Mouse (Mus musculus): ENCODE measurements around the gene Fcgrt.
"Not testable (repeated sequence)": the region's sequence is repeated elsewhere in the genome, so short reads cannot be mapped to it uniquely, and the experiment has no call there.

Gene Fcgrt

GRCm38 (mm10) chr7:45103652-45104180 lies at the start of gene Fcgrt:
Gene Fcgrt, minus strand, starts transcription at chr7:45103851.
- DNase-seq (ENCODE audit: low spot score): peak; percentile 74

- not testable (repeated sequence) for DNase-seq (ENCODE audit: low spot score)
Observed at GRCm38 (mm10) chr7:45153052-45153451, 49.4 kb upstream of the Fcgrt start.

GRCm38 (mm10) chr7:45151303-45151702 lies 47.7 kb upstream of the Fcgrt start:
- DNase-seq (ENCODE audit: low spot score): no peak

- no peak for DNase-seq (ENCODE audit: low spot score)
Observed at GRCm38 (mm10) chr7:45150321-45150720, 46.7 kb upstream of the Fcgrt start.

- no peak for DNase-seq (ENCODE audit: low spot score)
Observed at GRCm38 (mm10) chr7:45149545-45149944, 45.9 kb upstream of the Fcgrt start.

- DNase-seq (ENCODE audit: low spot score): no peak
Observed at GRCm38 (mm10) chr7:45148534-45149098, 45.0 kb upstream of the Fcgrt start.

- DNase-seq (ENCODE audit: low spot score): no peak
Observed at GRCm38 (mm10) chr7:45147899-45148298, 44.2 kb upstream of the Fcgrt start.

GRCm38 (mm10) chr7:45147267-45147666 lies 43.6 kb upstream of the Fcgrt start:
- no peak for DNase-seq (ENCODE audit: low spot score)

- no peak for DNase-seq (ENCODE audit: low spot score)
Observed at GRCm38 (mm10) chr7:45145460-45145859, 41.8 kb upstream of the Fcgrt start.

GRCm38 (mm10) chr7:45144368-45145174 lies 40.9 kb upstream of the Fcgrt start:
- no peak for DNase-seq (ENCODE audit: low spot score)

- no peak for DNase-seq (ENCODE audit: low spot score)
Observed at GRCm38 (mm10) chr7:45141914-45142313, 38.3 kb upstream of the Fcgrt start.

- DNase-seq (ENCODE audit: low spot score): no peak
Observed at GRCm38 (mm10) chr7:45141319-45141718, 37.7 kb upstream of the Fcgrt start.

- DNase-seq (ENCODE audit: low spot score): no peak
Observed at GRCm38 (mm10) chr7:45139904-45140723, 36.5 kb upstream of the Fcgrt start.

GRCm38 (mm10) chr7:45138403-45138802 lies 34.8 kb upstream of the Fcgrt start:
- no peak for DNase-seq (ENCODE audit: low spot score)

- DNase-seq (ENCODE audit: low spot score): no peak
Observed at GRCm38 (mm10) chr7:45137171-45138006, 33.7 kb upstream of the Fcgrt start.

GRCm38 (mm10) chr7:45135993-45136567 lies 32.4 kb upstream of the Fcgrt start, which contains the start of the genes Gm45713 and Flt3l:
Gene Gm45713, minus strand, starts transcription at chr7:45136231.
Gene Flt3l, minus strand, starts transcription at chr7:45136432.
- DNase-seq (ENCODE audit: low spot score): peak; percentile 92

- DNase-seq (ENCODE audit: low spot score): no peak
Observed at GRCm38 (mm10) chr7:45135370-45135769, 31.7 kb upstream of the Fcgrt start.

- DNase-seq (ENCODE audit: low spot score): no peak
Observed at GRCm38 (mm10) chr7:45134544-45135026, 30.9 kb upstream of the Fcgrt start.

- DNase-seq (ENCODE audit: low spot score): no peak
Observed at GRCm38 (mm10) chr7:45133446-45134159, 30.0 kb upstream of the Fcgrt start.

- no peak for DNase-seq (ENCODE audit: low spot score)
Observed at GRCm38 (mm10) chr7:45131850-45132249, 28.2 kb upstream of the Fcgrt start.

Measured in urinary bladder, postnatal 25 days (tissue).